Mouse (Mus musculus): ENCODE data around the gene Gnmt. TPM values are rescaled to one million over a fixed set of nuclear protein-coding genes. Genes with fewer than 3 reads are reported as not detected.
A peak's percentile ranks its signal among the peaks of the same experiment; 100 is the strongest.

Gene Gnmt
- polyA plus RNA-seq, 1 experiment: 1.3 TPM

DNA sequence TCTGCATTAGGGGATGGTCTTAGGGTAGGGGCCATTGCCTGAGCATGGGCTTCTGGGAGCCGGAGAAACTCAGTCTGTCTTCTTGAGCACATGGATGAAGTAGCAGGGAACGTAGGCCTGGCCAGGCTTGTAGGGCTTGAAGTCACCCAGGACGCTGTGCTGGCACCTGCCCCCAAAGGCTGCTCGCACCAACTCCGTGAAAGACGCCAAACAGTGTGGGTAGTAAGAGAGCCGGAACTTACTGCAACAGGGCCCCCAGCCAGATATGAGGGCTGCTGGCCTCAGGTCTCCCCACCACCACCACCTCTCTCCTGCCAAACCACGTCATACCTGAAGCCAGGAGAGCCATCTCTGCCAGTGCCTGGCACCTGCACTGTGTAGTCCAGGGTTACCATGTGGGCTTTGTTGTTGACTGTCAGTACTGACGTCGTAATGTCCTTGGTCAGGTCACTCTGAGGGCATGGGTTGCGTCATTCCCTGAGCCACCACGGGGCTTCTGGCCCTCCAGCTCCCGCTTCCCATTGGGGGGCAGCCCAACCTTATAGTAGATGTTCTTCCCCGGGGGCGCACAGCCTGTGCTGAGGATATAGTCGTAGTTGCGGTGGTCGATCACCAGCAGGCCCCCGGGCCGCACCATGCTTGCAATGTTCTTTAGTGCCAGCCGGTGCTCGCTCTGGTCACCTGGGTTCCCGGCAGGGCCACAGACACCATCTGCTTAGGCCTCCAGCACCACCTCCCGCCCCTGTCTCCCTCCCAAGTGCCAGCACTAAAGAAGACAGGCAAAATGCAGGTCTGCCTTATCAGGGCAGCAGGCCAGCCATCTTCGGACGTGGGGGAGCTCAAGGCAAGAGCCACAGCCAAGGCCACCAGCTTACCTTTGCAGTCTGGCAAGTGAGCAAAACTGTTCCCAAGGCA is 3.0 kb downstream of the Gnmt start:
- TF ChIP-seq POLR2A (IDR thresholded peaks at IDR 0.05; ENCODE audit: extremely low read depth, insufficient read depth, low read length) (no peak), CTCF (IDR thresholded peaks at IDR 0.05; ENCODE audit: extremely low read depth, insufficient read depth, low read length) (no peak)
- H3K4me3 ChIP-seq (ENCODE audit: insufficient read depth, low read length): no peak overlapping the region
- no peaks in the 10 kb centered on the region for H3K4me1 ChIP-seq (ENCODE audit: control insufficient read depth, insufficient read depth, low read length)
- no peak overlapping the region for H3K27ac ChIP-seq (ENCODE audit: insufficient read depth, low read length)

DNA sequence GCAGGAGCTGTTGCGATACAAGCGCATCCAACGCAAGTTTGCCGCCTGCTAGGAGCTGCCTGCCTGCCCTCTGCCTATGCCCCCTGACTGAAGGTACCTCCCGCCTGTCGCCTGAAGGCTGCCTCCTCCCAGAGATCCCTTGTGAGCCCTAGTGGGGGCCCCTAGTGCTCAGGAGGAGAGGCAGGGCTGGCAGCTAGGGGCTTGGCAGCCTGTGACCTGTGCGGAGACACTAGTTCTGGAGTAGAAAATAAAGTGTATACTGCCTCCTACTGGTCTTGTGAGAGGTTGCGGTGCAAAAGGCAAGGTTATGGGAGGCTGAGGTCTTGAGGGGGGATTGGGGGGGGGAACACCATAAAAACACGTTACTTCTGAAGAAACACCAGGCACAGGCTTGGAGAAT is 3.7 kb downstream of the Gnmt start:
- Histone ChIP-seq H3K27ac (ENCODE audit: insufficient read depth, low read length) (no peak overlapping the region), H3K4me1 (ENCODE audit: control insufficient read depth, insufficient read depth, low read length) (no peaks in the 10 kb centered on the region), H3K4me3 (ENCODE audit: insufficient read depth, low read length) (no peak overlapping the region)
- no peak for TF ChIP-seq POLR2A (IDR thresholded peaks at IDR 0.05; ENCODE audit: extremely low read depth, insufficient read depth, low read length)
- TF ChIP-seq CTCF (IDR thresholded peaks at IDR 0.05; ENCODE audit: extremely low read depth, insufficient read depth, low read length): peak; percentile 43

DNA sequence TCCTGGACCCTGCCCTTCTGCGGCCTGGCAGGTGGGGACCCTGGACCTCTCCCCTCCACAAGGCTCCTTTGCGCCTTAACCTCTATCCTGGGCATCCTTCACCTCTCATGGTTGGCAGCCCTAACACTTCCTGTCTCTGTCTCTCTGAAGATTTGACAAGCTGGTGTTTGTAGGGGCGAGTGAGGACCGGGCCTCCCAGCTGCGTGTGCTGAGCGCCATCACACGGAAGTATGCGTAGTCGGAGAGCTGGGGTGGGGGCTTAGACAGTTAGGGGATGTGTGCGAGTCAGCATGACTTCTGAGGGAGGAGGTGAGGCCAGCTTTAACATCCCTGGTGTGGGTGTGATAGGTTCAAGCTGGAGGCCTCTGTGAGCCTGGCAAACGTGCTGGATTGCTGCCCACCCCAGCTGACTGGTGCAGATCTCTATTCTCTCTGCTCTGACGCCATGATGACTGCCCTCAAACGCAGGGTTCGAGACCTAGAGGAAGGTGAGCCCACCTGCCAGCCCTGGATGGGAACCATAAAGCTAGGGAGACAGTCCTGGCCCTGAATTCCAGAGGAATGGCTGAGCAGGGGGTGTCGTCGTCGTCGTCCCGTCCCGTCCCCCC is 4.4 kb downstream of the Gnmt start:
- Histone ChIP-seq H3K4me3 (ENCODE audit: insufficient read depth, low read length) (no peak overlapping the region), H3K27ac (ENCODE audit: insufficient read depth, low read length) (no peak overlapping the region), H3K4me1 (ENCODE audit: control insufficient read depth, insufficient read depth, low read length) (no peaks in the 10 kb centered on the region)
- TF ChIP-seq POLR2A (IDR thresholded peaks at IDR 0.05; ENCODE audit: extremely low read depth, insufficient read depth, low read length) (no peak), CTCF (IDR thresholded peaks at IDR 0.05; ENCODE audit: extremely low read depth, insufficient read depth, low read length) (no peak)

DNA sequence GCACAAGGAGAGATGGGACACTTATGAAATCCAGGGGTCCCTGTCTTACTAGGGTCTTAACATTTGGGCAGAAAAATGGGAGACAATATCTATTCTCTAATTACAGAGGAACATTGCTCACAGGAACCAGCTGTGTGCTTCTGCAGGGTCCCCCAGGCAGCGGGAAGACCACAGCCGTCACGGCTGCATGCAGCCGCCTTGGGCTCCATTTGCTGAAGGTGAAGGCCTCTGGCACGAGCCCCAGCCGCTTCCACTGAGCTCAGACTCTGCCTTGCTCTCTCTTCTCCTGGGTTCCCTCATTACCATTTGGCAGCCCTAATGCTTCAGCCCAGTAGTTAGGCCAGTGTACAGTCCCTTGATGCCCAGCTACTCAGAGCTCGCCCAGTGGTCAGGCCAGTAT is 7.9 kb downstream of the Gnmt start:
- H3K4me1 ChIP-seq (ENCODE audit: control insufficient read depth, insufficient read depth, low read length): no peaks in the 10 kb centered on the region
- no peak overlapping the region for H3K27ac ChIP-seq (ENCODE audit: insufficient read depth, low read length)
- TF ChIP-seq POLR2A (IDR thresholded peaks at IDR 0.05; ENCODE audit: extremely low read depth, insufficient read depth, low read length): no peak
- TF ChIP-seq CTCF (IDR thresholded peaks at IDR 0.05; ENCODE audit: extremely low read depth, insufficient read depth, low read length): no peak
- H3K4me3 ChIP-seq (ENCODE audit: insufficient read depth, low read length): no peak overlapping the region

DNA sequence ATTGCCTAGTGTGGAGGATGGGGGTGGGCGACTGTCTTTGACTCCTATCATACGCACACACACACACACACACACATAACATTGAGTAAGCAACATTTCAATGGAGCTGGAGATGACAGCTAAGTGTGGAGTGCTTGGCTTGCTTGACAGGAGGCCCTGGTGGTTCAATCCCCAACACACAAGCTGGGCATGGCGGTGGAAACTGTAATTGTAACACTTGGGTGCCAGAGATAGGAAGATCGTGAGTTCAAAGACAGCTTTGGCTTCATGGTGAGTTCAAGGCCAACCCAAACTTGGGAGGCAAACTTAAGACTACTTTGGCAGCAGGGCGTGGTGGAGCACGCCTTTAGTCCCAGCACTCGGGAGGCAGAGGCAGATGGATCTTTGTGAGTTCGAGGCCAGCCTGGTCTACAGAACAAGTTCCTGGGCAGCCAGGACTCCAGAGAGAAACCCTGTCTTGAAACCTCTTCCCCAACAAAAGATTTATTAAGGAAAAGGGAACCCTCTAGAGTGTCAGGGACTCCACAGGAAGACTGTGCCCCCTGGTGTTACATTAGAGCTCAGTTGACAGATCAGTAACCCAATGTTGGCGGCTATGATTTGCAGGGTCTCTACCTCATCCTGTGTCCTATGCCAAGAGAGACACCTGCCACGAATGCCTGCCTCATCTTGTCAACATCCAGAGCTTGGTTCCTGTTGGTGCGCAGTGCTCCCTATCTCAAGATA is 14.0 kb downstream of the Gnmt start:
- Histone ChIP-seq H3K27ac (ENCODE audit: insufficient read depth, low read length) (no peak overlapping the region), H3K4me1 (ENCODE audit: control insufficient read depth, insufficient read depth, low read length) (peaks cover 4% of the 10 kb centered on the region), H3K4me3 (ENCODE audit: insufficient read depth, low read length) (no peak overlapping the region)
- TF ChIP-seq POLR2A (IDR thresholded peaks at IDR 0.05; ENCODE audit: extremely low read depth, insufficient read depth, low read length): no peak
- TF ChIP-seq CTCF (IDR thresholded peaks at IDR 0.05; ENCODE audit: extremely low read depth, insufficient read depth, low read length): no peak

DNA sequence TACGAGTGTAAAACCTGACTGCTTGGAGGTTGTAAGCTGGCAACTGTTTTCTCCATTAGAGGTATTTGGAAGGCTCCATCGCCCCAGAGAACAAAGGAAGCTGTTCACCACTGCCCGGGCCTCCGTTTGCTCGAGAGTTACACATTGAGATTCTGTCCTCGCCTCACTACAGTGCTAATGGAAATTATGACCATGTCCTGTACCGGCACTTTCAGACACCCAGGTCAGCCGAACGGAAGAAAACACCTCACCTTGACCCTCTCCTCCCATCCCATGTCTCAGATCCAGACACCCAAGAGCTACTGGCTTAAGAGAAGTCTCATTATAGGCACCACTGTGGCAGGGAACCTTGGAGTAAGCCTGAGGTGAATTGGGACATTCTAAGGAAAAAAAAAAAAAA is 15.1 kb downstream of the Gnmt start:
- Histone ChIP-seq H3K4me1 (ENCODE audit: control insufficient read depth, insufficient read depth, low read length) (peaks cover 4% of the 10 kb centered on the region), H3K27ac (ENCODE audit: insufficient read depth, low read length) (no peak overlapping the region), H3K4me3 (ENCODE audit: insufficient read depth, low read length) (no peak overlapping the region)
- TF ChIP-seq POLR2A (IDR thresholded peaks at IDR 0.05; ENCODE audit: extremely low read depth, insufficient read depth, low read length): no peak
- no peak for TF ChIP-seq CTCF (IDR thresholded peaks at IDR 0.05; ENCODE audit: extremely low read depth, insufficient read depth, low read length)

DNA sequence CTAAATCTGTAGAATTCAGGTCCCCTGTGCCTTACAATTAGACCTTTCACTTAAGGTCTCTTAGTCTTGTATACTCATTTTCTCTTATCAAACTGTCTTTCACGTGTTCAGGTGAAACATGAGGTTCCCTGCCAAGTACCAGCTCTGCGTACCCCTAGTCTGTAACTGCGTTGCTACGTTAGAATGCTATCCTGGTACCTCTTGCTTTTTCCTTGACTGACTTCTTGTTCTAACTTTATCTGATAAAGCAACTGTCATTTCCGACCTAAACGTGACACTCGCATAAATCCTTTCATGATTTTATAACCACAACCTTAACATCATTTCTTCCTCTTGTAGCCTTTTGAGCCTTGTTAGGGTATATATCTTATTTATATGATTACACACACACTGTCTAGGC is 16.5 kb downstream of the Gnmt start:
- TF ChIP-seq CTCF (IDR thresholded peaks at IDR 0.05; ENCODE audit: extremely low read depth, insufficient read depth, low read length) (no peak), POLR2A (IDR thresholded peaks at IDR 0.05; ENCODE audit: extremely low read depth, insufficient read depth, low read length) (no peak)
- H3K4me3 ChIP-seq (ENCODE audit: insufficient read depth, low read length): peak overlapping the region; percentile 64; the same call in 1 of the 2 replicates
- no peak overlapping the region for H3K27ac ChIP-seq (ENCODE audit: insufficient read depth, low read length)
- peaks cover 4% of the 10 kb centered on the region for H3K4me1 ChIP-seq (ENCODE audit: control insufficient read depth, insufficient read depth, low read length)

DNA sequence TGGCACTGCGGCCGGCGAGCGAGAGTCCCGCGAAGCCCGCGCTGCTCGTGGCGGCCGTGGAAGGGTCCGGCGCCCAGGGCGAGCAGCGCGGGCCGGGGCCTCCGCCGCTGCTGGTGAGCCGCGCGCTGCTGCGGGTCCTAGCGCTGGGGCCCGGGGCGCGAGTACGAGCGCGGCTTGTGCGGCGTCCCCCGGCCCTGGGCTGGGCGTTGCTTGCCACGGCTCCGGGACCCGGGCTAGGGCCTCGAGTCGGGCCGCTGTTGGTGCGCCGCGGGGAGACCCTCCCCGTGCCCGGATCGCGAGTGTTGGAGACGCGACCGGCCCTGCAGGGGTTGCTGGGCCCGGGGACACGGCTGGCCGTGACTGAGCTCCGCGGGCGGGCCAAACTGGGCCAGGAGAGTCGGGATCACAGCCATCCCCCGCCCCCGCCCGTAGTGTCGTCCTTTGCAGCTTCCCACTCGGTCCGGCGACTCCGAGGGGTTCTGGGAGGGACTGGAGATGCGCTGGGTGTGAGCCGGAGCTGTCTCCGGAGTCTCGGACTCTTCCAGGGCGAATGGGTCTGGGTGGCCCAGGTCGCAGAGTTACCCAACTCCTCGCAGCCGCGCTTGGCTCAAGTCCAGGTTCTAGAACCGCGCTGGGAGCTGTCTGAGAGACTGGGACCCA is 17.2 kb downstream of the Gnmt start:
- H3K4me1 ChIP-seq (ENCODE audit: control insufficient read depth, insufficient read depth, low read length): peaks cover 4% of the 10 kb centered on the region

More for the DNA sequence above, 17.2 kb downstream of the Gnmt start:
- TF ChIP-seq POLR2A (IDR thresholded peaks at IDR 0.05; ENCODE audit: extremely low read depth, insufficient read depth, low read length) (no peak), CTCF (IDR thresholded peaks at IDR 0.05; ENCODE audit: extremely low read depth, insufficient read depth, low read length) (no peak)
- Histone ChIP-seq H3K27ac (ENCODE audit: insufficient read depth, low read length) (no peak overlapping the region), H3K4me3 (ENCODE audit: insufficient read depth, low read length) (peak overlapping the region; percentile 64)
